Mouse (Mus musculus) brain, embryonic 14.5 days (tissue): ENCODE results near the gene Dpysl5.

Experiments
- CTCF ChIP-seq: fragments of 200-500 bp; IDR thresholded peaks from 2 replicates; pipeline ENCODE4 v1.5.1; 2012; ENCODE audit warnings: inconsistent platforms, mild to moderate bottlenecking, moderate library complexity, borderline replicate concordance; ENCODE audit not compliant: insufficient read depth, insufficient read length; ENCODE audit errors: extremely low read depth
- POLR2A ChIP-seq: fragments of 200-500 bp; IDR thresholded peaks from 2 replicates; pipeline ENCODE4 v1.6.1; 2012; ENCODE audit warnings: mild to moderate bottlenecking, inconsistent platforms, borderline replicate concordance; ENCODE audit not compliant: poor library complexity, insufficient read depth, insufficient read length, severe bottlenecking; ENCODE audit errors: extremely low read depth

GRCm38 (mm10) chr5:30816261-30816791 lies 105.0 kb downstream of the Dpysl5 start:
- TF ChIP-seq CTCF = no peak
- no peak for TF ChIP-seq POLR2A
